Mouse (Mus musculus): ENCODE measurements around the gene Agbl1. TPM values are rescaled to one million over a fixed set of nuclear protein-coding genes. Genes with fewer than 3 reads are reported as not detected.

The Agbl1 gene
- polyA plus RNA-seq, 1 experiment from 2014 or later: 0.16 TPM

GRCm38 (mm10) chr7:77029019-77029418 lies 799.3 kb downstream of the Agbl1 start:
- DNase-seq: no peak
- ATAC-seq (ENCODE audit: low FRiP score, low TSS enrichment): no peak

GRCm38 (mm10) chr7:77076033-77076432 lies 846.3 kb downstream of the Agbl1 start:
- Histone ChIP-seq H3K9me3 (ENCODE audit: control insufficient read depth, low read length) (no peaks in the 10 kb centered on the region), H3K4me1 (ENCODE audit: control insufficient read depth, insufficient read depth, low read length) (no peaks in the 10 kb centered on the region), H3K27ac (replicated peaks; ENCODE audit: low read depth, low read length) (no peak overlapping the region), H3K4me2 (ENCODE audit: low read length) (no peak overlapping the region), H3K36me3 (ENCODE audit: control insufficient read depth, insufficient read depth, low read length) (no peaks in the 10 kb centered on the region), H3K4me3 (replicated peaks; ENCODE audit: low read depth, low read length) (no peak overlapping the region), H3K9ac (replicated peaks; ENCODE audit: low read length) (no peak overlapping the region), H3K27me3 (ENCODE audit: control insufficient read depth, insufficient read depth, low read length) (no peaks in the 10 kb centered on the region)
- no peak for ATAC-seq (ENCODE audit: low FRiP score, low TSS enrichment)
- DNase-seq: no peak

More at GRCm38 (mm10) chr7:77029019-77029418, 799.3 kb downstream of the Agbl1 start:
- no peaks in the 10 kb centered on the region for H3K4me1 ChIP-seq (ENCODE audit: control insufficient read depth, insufficient read depth, low read length)
- H3K4me2 ChIP-seq (ENCODE audit: low read length): no peak overlapping the region
- no peak overlapping the region for H3K27ac ChIP-seq (replicated peaks; ENCODE audit: low read depth, low read length)
- no peaks in the 10 kb centered on the region for H3K9me3 ChIP-seq (ENCODE audit: control insufficient read depth, low read length)
- no peaks in the 10 kb centered on the region for H3K27me3 ChIP-seq (ENCODE audit: control insufficient read depth, insufficient read depth, low read length)
- no peak overlapping the region for H3K4me3 ChIP-seq (replicated peaks; ENCODE audit: low read depth, low read length)
- no peak overlapping the region for H3K9ac ChIP-seq (replicated peaks; ENCODE audit: low read length)
- no peaks in the 10 kb centered on the region for H3K36me3 ChIP-seq (ENCODE audit: control insufficient read depth, insufficient read depth, low read length)

- WGBS: 77% methylated on average over 1 of the region's 1 CpGs
- Histone ChIP-seq H3K9ac (replicated peaks; ENCODE audit: low read length) (no peak overlapping the region), H3K4me3 (replicated peaks; ENCODE audit: low read depth, low read length) (no peak overlapping the region), H3K27ac (replicated peaks; ENCODE audit: low read depth, low read length) (no peak overlapping the region), H3K9me3 (ENCODE audit: control insufficient read depth, low read length) (no peaks in the 10 kb centered on the region), H3K4me1 (ENCODE audit: control insufficient read depth, insufficient read depth, low read length) (no peaks in the 10 kb centered on the region), H3K36me3 (ENCODE audit: control insufficient read depth, insufficient read depth, low read length) (no peaks in the 10 kb centered on the region), H3K27me3 (ENCODE audit: control insufficient read depth, insufficient read depth, low read length) (no peaks in the 10 kb centered on the region), H3K4me2 (ENCODE audit: low read length) (no peak overlapping the region)
- ATAC-seq (ENCODE audit: low FRiP score, low TSS enrichment) (no peak), DNase-seq (peak; percentile 28)
Observed at GRCm38 (mm10) chr7:77087266-77087665, 857.6 kb downstream of the Agbl1 start.

GRCm38 (mm10) chr7:77095153-77095552 lies 865.5 kb downstream of the Agbl1 start:
- Histone ChIP-seq H3K27me3 (ENCODE audit: control insufficient read depth, insufficient read depth, low read length) (no peaks in the 10 kb centered on the region), H3K36me3 (ENCODE audit: control insufficient read depth, insufficient read depth, low read length) (no peaks in the 10 kb centered on the region), H3K9ac (replicated peaks; ENCODE audit: low read length) (no peak overlapping the region), H3K9me3 (ENCODE audit: control insufficient read depth, low read length) (no peaks in the 10 kb centered on the region), H3K27ac (replicated peaks; ENCODE audit: low read depth, low read length) (no peak overlapping the region), H3K4me1 (ENCODE audit: control insufficient read depth, insufficient read depth, low read length) (no peaks in the 10 kb centered on the region), H3K4me2 (ENCODE audit: low read length) (no peak overlapping the region), H3K4me3 (replicated peaks; ENCODE audit: low read depth, low read length) (no peak overlapping the region)
- DNase-seq (no peak), ATAC-seq (ENCODE audit: low FRiP score, low TSS enrichment) (no peak)
- WGBS: 84% methylated on average over 2 of the region's 2 CpGs

GRCm38 (mm10) chr7:77114021-77114420 lies 884.3 kb downstream of the Agbl1 start:
- DNase-seq (no peak), ATAC-seq (ENCODE audit: low FRiP score, low TSS enrichment) (no peak)
- no peak overlapping the region for H3K9ac ChIP-seq (replicated peaks; ENCODE audit: low read length)
- no peaks in the 10 kb centered on the region for H3K27me3 ChIP-seq (ENCODE audit: control insufficient read depth, insufficient read depth, low read length)
- H3K9me3 ChIP-seq (ENCODE audit: control insufficient read depth, low read length): no peaks in the 10 kb centered on the region
- WGBS: 98% methylated on average over 1 of the region's 1 CpGs
- H3K36me3 ChIP-seq (ENCODE audit: control insufficient read depth, insufficient read depth, low read length): no peaks in the 10 kb centered on the region
- no peak overlapping the region for H3K27ac ChIP-seq (replicated peaks; ENCODE audit: low read depth, low read length)
- H3K4me1 ChIP-seq (ENCODE audit: control insufficient read depth, insufficient read depth, low read length): no peaks in the 10 kb centered on the region
- no peak overlapping the region for H3K4me2 ChIP-seq (ENCODE audit: low read length)
- no peak overlapping the region for H3K4me3 ChIP-seq (replicated peaks; ENCODE audit: low read depth, low read length)

- H3K9me3 ChIP-seq (ENCODE audit: control insufficient read depth, low read length): no peaks in the 10 kb centered on the region
- H3K4me3 ChIP-seq (replicated peaks; ENCODE audit: low read depth, low read length): no peak overlapping the region
- H3K4me2 ChIP-seq (ENCODE audit: low read length): no peak overlapping the region
- no peak for ATAC-seq (ENCODE audit: low FRiP score, low TSS enrichment)
- H3K36me3 ChIP-seq (ENCODE audit: control insufficient read depth, insufficient read depth, low read length): no peaks in the 10 kb centered on the region
- no peaks in the 10 kb centered on the region for H3K27me3 ChIP-seq (ENCODE audit: control insufficient read depth, insufficient read depth, low read length)
- no peaks in the 10 kb centered on the region for H3K4me1 ChIP-seq (ENCODE audit: control insufficient read depth, insufficient read depth, low read length)
- 81% methylated on average over 1 of the region's 1 CpGs for WGBS
- H3K27ac ChIP-seq (replicated peaks; ENCODE audit: low read depth, low read length): no peak overlapping the region
- H3K9ac ChIP-seq (replicated peaks; ENCODE audit: low read length): no peak overlapping the region
- no peak for DNase-seq
Observed at GRCm38 (mm10) chr7:77129045-77129444, 899.4 kb downstream of the Agbl1 start.

GRCm38 (mm10) chr7:77131950-77132349 lies 902.3 kb downstream of the Agbl1 start:
- Histone ChIP-seq H3K4me2 (ENCODE audit: low read length) (peak overlapping the region; percentile 39), H3K4me3 (replicated peaks; ENCODE audit: low read depth, low read length) (no peak overlapping the region), H3K4me1 (ENCODE audit: control insufficient read depth, insufficient read depth, low read length) (no peaks in the 10 kb centered on the region), H3K9ac (replicated peaks; ENCODE audit: low read length) (no peak overlapping the region), H3K9me3 (ENCODE audit: control insufficient read depth, low read length) (no peaks in the 10 kb centered on the region), H3K27me3 (ENCODE audit: control insufficient read depth, insufficient read depth, low read length) (no peaks in the 10 kb centered on the region), H3K36me3 (ENCODE audit: control insufficient read depth, insufficient read depth, low read length) (no peaks in the 10 kb centered on the region), H3K27ac (replicated peaks; ENCODE audit: low read depth, low read length) (no peak overlapping the region)
- 14% methylated on average over 7 of the region's 7 CpGs for WGBS
- ATAC-seq (ENCODE audit: low FRiP score, low TSS enrichment): peak; percentile 48; the same call in 1 of the 2 replicates
- peak; percentile 80 for DNase-seq

- H3K4me1 ChIP-seq (ENCODE audit: control insufficient read depth, insufficient read depth, low read length): no peaks in the 10 kb centered on the region
- no peaks in the 10 kb centered on the region for H3K9me3 ChIP-seq (ENCODE audit: control insufficient read depth, low read length)
- no peaks in the 10 kb centered on the region for H3K36me3 ChIP-seq (ENCODE audit: control insufficient read depth, insufficient read depth, low read length)
- H3K27me3 ChIP-seq (ENCODE audit: control insufficient read depth, insufficient read depth, low read length): no peaks in the 10 kb centered on the region
- WGBS: 56% methylated on average over 15 of the region's 15 CpGs
- no peak overlapping the region for H3K4me3 ChIP-seq (replicated peaks; ENCODE audit: low read depth, low read length)
- no peak overlapping the region for H3K9ac ChIP-seq (replicated peaks; ENCODE audit: low read length)
- ATAC-seq (ENCODE audit: low FRiP score, low TSS enrichment): peak; percentile 67
- H3K27ac ChIP-seq (replicated peaks; ENCODE audit: low read depth, low read length): no peak overlapping the region
- peak; percentile 58 for DNase-seq
- H3K4me2 ChIP-seq (ENCODE audit: low read length): no peak overlapping the region
Observed at GRCm38 (mm10) chr7:77132615-77133420, 903.1 kb downstream of the Agbl1 start.

- no peaks in the 10 kb centered on the region for H3K9me3 ChIP-seq (ENCODE audit: control insufficient read depth, low read length)
- WGBS: 95% methylated on average over 2 of the region's 2 CpGs
- ATAC-seq (ENCODE audit: low FRiP score, low TSS enrichment): no peak
Observed at GRCm38 (mm10) chr7:77134860-77135259, 905.2 kb downstream of the Agbl1 start.

More at GRCm38 (mm10) chr7:77134860-77135259, 905.2 kb downstream of the Agbl1 start:
- Histone ChIP-seq H3K4me2 (ENCODE audit: low read length) (no peak overlapping the region), H3K4me3 (replicated peaks; ENCODE audit: low read depth, low read length) (no peak overlapping the region), H3K9ac (replicated peaks; ENCODE audit: low read length) (no peak overlapping the region), H3K27ac (replicated peaks; ENCODE audit: low read depth, low read length) (no peak overlapping the region), H3K36me3 (ENCODE audit: control insufficient read depth, insufficient read depth, low read length) (no peaks in the 10 kb centered on the region), H3K27me3 (ENCODE audit: control insufficient read depth, insufficient read depth, low read length) (no peaks in the 10 kb centered on the region), H3K4me1 (ENCODE audit: control insufficient read depth, insufficient read depth, low read length) (no peaks in the 10 kb centered on the region)
- no peak for DNase-seq

All from midbrain, embryonic 14.5 days (tissue).